Mouse (Mus musculus) megakaryocyte, embryonic 14.5 days (primary cell): ENCODE measurements around the gene Clca2.

Experiments
- FLI1 ChIP-seq: IDR thresholded peaks from 2 replicates; pipeline ENCODE4 v1.6.1; 2012; ENCODE audit warnings: low read length, inconsistent platforms, mixed read lengths
- GATA1 ChIP-seq: IDR thresholded peaks from 3 replicates; pipeline ENCODE4 v1.6.1; 2012; ENCODE audit warnings: mixed read lengths, low read length, inconsistent platforms, borderline replicate concordance

- TF ChIP-seq GATA1 (no peak), FLI1 (no peak)
These were observed 30.3 kb downstream of the Clca2 start for GRCm38 (mm10) chr3:145068964-145069363.
